Mouse (Mus musculus) c-Kit-positive CD71-positive TER-119-negative erythroid progenitor cells, embryonic 14.5 days (primary cell): ENCODE data around the gene Gm10184.
"Not testable (repeated sequence)": the region's sequence is repeated elsewhere in the genome, so short reads cannot be mapped to it uniquely, and the experiment has no call there.

Experiments used
- DNase-seq: peaks from one replicate; pipeline ENCODE4 v3.0.0-alpha.2; 2013; ENCODE audit warnings: low read depth

Gm10184 gene

DNA sequence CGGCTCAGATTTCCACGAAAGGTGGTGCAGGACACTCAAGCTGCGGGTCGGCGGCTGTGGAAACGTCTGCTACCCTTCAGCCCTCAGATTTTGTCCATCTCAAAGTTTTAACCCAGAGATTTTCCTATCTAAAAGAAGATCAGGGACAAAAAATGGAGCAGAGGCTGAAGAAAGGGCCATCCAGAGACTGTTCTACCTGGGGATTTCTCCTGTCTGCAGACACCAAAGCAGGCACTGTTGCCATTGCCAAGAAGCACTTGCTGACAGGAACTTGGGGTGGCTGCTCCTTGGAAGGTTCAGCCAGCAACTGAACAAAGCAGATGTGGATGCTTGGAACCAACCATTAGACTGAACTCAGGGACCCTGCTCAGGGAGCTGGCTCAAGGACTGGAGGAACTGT, at the start of gene Gm10184:
Gene Gm10184 (minus strand): TSS at position 101 of the 400 bp plus-strand sequence.
- no peak for DNase-seq

DNA sequence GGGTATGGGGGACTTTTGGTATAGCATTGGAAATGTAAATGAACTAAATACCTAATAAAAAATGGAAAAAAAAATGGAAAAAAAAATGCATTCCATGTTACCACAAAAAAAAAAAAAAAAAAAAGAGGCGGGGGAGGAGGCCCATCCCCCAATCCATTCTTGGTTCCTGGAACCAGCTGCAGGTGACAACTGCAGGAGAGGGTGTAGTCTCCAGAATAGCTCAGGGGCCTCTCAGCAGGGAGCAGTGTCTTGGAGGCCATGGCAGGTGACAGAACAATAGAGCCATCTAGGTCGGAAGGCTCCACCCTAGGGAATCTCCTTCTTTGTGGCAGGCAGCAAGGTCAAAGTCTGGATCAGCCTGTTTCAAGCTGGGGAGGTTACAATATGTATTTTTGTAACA, 23.7 kb upstream of the Gm10184 start:
- no peak for DNase-seq

DNA sequence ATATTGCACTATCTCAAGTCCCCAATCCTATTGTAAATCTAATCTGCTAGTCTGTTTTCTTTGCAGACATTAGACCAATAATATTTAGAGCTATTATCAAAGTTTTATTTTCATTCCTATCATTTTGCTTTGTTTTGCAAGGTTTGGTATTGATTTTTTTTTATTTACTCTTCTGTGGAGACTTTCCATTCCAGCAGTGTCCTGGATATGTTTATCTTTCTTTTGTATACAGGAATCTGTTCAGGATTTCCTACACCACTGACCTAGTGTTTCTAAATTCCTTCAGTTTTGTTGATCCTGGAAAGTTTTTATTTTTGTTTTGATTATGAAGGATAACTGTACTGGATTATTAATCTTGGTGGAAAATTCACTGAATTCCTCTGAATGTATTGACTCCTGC, 2.6 kb downstream of the Gm10184 start:
- DNase-seq, result no peak

DNA sequence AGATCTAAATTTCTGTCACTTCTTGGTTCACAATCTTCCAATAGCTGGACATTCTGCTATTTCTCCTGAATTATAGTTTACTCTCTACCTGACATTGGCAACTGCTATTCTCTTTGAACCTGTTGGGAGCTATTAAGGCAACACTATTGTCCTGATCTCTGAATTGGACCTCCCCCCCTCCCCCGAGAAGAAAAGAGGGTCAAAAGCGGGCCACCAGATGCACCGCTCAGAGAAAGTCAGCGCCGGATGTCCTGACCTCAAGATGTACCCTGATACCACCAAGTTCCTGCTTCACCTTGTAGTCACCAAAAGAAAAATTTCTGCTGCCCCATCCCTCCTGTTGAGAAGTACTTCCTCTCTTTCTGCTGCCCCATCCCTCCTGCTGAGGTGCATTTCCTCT, 5.5 kb downstream of the Gm10184 start:
- DNase-seq, result not testable (repeated sequence)

DNA sequence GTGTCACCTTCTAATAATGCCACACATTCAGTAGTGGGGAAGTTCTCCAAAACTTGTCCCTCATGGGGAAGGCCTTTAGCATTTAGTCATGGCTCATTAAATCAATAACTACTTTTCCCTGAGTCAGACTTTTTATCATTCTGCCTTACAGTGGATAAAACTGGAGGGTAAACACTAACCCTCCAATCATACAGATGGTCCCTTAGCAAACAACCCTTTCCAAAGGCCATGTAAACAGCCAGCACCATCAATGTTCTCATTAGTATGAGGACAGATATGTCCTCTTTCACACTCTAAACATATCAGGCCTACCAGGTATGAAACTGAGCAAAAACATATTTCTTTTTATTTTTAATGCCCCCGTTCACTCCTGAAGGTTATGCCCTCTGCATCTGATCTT, 7.5 kb downstream of the Gm10184 start:
- DNase-seq, result no peak

DNA sequence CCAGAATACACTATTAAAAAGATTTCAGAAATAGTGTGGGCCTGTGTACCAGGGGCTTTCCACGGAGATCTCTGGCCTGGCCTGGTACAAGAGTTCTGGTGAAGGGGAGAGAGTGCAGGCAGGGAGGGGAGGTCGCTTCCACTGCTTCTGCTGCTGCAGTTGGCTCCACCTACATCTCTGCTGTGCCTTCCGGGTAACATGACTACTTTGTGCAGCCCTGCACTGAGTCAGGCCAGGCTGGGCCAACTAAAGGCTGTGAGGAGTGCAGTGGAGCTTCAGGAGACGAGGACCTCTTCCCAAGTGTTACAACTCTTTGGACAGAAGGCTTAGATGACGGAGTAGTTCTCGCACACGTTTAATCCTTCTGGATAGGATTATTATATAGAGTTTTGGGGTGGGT, 9.6 kb downstream of the Gm10184 start:
- DNase-seq, result no peak

DNA sequence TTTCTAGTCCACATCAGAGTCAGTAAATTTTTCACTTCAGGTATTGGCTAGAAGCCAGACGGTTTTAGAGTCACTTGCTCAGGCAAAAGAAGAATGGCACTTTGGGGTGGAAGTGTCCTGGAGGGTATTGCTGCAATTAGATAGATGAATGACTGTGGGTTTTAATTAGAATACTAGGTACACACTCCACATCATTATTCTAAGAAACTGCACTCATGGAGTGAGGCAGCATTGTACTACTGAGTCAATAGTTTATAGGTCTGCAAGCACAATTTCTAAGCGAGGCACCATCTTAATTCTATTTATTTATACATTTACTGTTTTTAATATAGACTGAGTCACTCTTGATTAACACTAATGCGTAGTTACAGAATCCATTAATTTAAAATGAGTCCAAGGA, 10.4 kb downstream of the Gm10184 start:
- no peak for DNase-seq

DNA sequence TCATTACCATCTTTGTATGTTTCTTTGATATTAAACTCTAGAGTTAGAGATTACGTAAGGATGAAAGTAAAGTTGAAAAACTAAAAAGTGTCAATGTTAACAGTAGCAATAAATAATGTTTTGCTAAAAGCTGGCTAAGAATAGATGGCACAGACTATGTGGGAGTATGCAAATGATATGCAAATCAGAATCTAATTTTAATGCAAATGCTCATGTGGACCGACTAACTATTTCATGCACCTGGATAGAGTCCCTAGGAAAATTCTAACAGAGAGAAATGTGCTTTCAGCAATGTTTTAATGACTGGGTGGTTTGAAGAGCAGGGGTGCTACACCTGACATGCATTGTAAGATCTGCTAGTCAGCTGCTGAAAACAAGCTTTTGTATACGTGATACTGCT, 45.3 kb downstream of the Gm10184 start:
- DNase-seq, result no peak
